Mouse (Mus musculus) heart, adult 2 months (tissue): ENCODE data around the gene Man1c1. TPM values are rescaled to one million over a fixed set of nuclear protein-coding genes. Genes with fewer than 3 reads are reported as not detected.

Experiments
- DNase-seq, 2 experiments: peaks; one replicate each; pipeline ENCODE4 v3.0.0; 2021
- H3K27ac ChIP-seq: fragments of 200-600 bp; 2 replicates; pipeline ENCODE4 v1.8.1; 2022
- H3K27me3 ChIP-seq: fragments of 200-500 bp; 2 replicates; pipeline ENCODE4 v1.6.1; 2012; ENCODE audit warnings: mild to moderate bottlenecking, low read length, inconsistent platforms, mixed read lengths; ENCODE audit not compliant: control insufficient read depth, insufficient read depth
- H3K36me3 ChIP-seq: fragments of 200-500 bp; 2 replicates; pipeline ENCODE4 v1.6.1; 2012; ENCODE audit warnings: low read length, inconsistent platforms; ENCODE audit not compliant: control insufficient read depth, insufficient read depth
- H3K4me1 ChIP-seq: fragments of 200-500 bp; 2 replicates; pipeline ENCODE4 v1.6.1; 2011; ENCODE audit warnings: low read length; ENCODE audit not compliant: control insufficient read depth, insufficient read depth
- H3K4me3 ChIP-seq: fragments of 200-600 bp; 2 replicates; pipeline ENCODE4 v1.8.1; 2022
- H3K79me2 ChIP-seq: fragments of 200-500 bp; replicated peaks from 2 replicates; pipeline ENCODE4 v1.6.1; 2012; ENCODE audit warnings: mild to moderate bottlenecking, inconsistent platforms, low read length, moderate library complexity, mixed read lengths; ENCODE audit not compliant: control insufficient read depth, insufficient read depth
- H3K9ac ChIP-seq: fragments of 200-500 bp; 2 replicates; pipeline ENCODE4 v1.6.1; 2012; ENCODE audit warnings: low read depth, mild to moderate bottlenecking, control low read depth, inconsistent platforms, low read length, mixed read lengths
- CTCF ChIP-seq: fragments of 200-600 bp; IDR thresholded peaks from 2 replicates; pipeline ENCODE4 v1.8.1; 2022; ENCODE audit warnings: antibody characterized with exemption, mild to moderate bottlenecking, moderate library complexity
- EP300 ChIP-seq: fragments of 200-500 bp; IDR thresholded peaks from 2 replicates; pipeline ENCODE4 v1.6.1; 2011; ENCODE audit warnings: low read depth, low read length, control low read depth; ENCODE audit not compliant: insufficient read depth
- POLR2A ChIP-seq: fragments of 200-500 bp; IDR thresholded peaks from 2 replicates; pipeline ENCODE4 v1.6.1; 2011; ENCODE audit warnings: mild to moderate bottlenecking, low read depth, low read length, control low read depth; ENCODE audit not compliant: insufficient read depth
- WGBS: fragments of 180-500 bp; shearing (Covaris S2); methylation state at CpG from one replicate; pipeline ENCODE4 v1.1.7; 2018; 5-methylcytosine and 5-hydroxymethylcytosine counted together
- intact Hi-C: fragments of 180-260 bp; cut with DNase I; formaldehyde crosslinking; loops from one replicate; pipeline ENCODE4 v1.15.1; 2025
- polyA plus RNA-seq: library from polyadenylated mRNA; depleted of rRNA; stranded (reverse); fragments of >200 nt; gene quantifications from 2 replicates; pipeline ENCODE4 v1.2.3, GENCODE M21; 2012
- total RNA-seq, 2 experiments: library from RNA; stranded (reverse); gene quantifications; 2 replicates each; pipeline ENCODE4 v1.2.3; 2021

Man1c1 gene
- total and polyA plus RNA-seq, 3 experiments = 14.1 to 28.4 (median 24.8) TPM

- intact Hi-C loops = no loop called here
- 73% methylated on average over 7 of the region's 7 CpGs for WGBS
- Histone ChIP-seq H3K27me3 (no peaks in the 10 kb centered on the region), H3K4me1 (peaks cover 2% of the 10 kb centered on the region; the same call in 1 of the 2 replicates), H3K9ac (no peak overlapping the region), H3K4me3 (no peak overlapping the region), H3K79me2 (no peaks in the 10 kb centered on the region), H3K27ac (no peak overlapping the region), H3K36me3 (no peaks in the 10 kb centered on the region)
- no peak for DNase-seq
- TF ChIP-seq CTCF (no peak), POLR2A (no peak), EP300 (no peak)
Measured at GRCm38 (mm10) chr4:134586126-134586525, 118.0 kb downstream of the Man1c1 start.

- Histone ChIP-seq H3K27me3 (no peaks in the 10 kb centered on the region), H3K27ac (no peak overlapping the region), H3K4me1 (peaks cover 1% of the 10 kb centered on the region; the same call in 1 of the 2 replicates), H3K9ac (no peak overlapping the region), H3K36me3 (no peaks in the 10 kb centered on the region), H3K4me3 (no peak overlapping the region), H3K79me2 (no peaks in the 10 kb centered on the region)
- intact Hi-C loops = loop anchor here (1.0 to 2.0 kb wide), 2 partner anchors 119 to 131 kb away; no protein-coding TSS in a partner anchor
- WGBS = 44% methylated on average over 3 of the region's 3 CpGs
- TF ChIP-seq POLR2A (no peak), CTCF (peak; percentile 75)
- peak; percentile 37 to 61 for DNase-seq
Measured at GRCm38 (mm10) chr4:134583513-134583912, 120.6 kb downstream of the Man1c1 start.

- Histone ChIP-seq H3K9ac (no peak overlapping the region), H3K4me3 (no peak overlapping the region), H3K4me1 (peaks cover 1% of the 10 kb centered on the region; the same call in 1 of the 2 replicates), H3K36me3 (no peaks in the 10 kb centered on the region), H3K27me3 (no peaks in the 10 kb centered on the region), H3K27ac (no peak overlapping the region), H3K79me2 (no peaks in the 10 kb centered on the region)
- DNase-seq = no peak
- intact Hi-C loops = no loop called here
- TF ChIP-seq CTCF (no peak), EP300 (no peak), POLR2A (no peak)
- WGBS = 76% methylated on average over 8 of the region's 8 CpGs
Measured at GRCm38 (mm10) chr4:134581365-134581764, 122.7 kb downstream of the Man1c1 start.

DNA sequence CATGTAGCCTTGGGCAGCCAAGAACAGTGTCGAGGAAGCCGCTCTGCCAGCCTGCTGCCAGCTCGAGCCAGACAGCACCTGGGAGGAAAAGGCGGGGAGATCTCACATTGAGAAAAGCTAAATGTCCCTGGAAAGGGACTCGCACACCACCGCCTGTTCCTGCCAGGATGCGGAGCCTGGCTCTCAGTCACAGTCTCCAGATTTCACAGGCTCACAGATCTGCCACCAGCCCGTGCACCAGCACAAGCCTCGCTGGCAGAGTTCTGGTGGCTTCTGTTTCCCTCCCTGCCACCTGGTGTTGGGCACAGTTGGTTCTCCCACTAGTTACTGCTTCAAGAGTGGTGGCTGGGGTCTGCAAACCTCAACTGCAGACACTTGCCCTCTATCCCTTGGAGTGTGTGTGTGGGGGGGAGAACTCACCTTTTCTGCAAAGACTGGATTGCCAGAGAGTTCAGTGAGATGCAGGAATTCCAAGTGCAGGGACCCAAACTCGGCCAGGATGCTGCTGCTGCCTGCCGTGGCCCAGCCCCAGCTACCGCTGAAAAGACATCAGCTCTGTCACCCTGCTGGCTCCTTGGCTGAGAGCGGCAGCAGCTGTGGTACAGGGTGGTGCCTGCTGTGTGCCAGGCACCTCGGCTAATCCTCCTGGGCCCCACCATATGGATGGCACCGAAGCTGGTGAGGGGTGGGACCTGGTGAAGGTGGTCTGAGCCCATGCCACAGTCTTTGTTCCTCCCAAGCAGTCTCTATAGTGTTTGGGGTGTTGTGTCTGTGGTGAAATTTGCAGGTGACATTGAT is 123.5 kb downstream of the Man1c1 start:
- WGBS = 74% methylated on average over 15 of the region's 15 CpGs
- no peak for DNase-seq
- Histone ChIP-seq H3K9ac (no peak overlapping the region), H3K36me3 (no peaks in the 10 kb centered on the region), H3K79me2 (no peaks in the 10 kb centered on the region), H3K4me3 (no peak overlapping the region), H3K27ac (no peak overlapping the region), H3K4me1 (peaks cover 1% of the 10 kb centered on the region; the same call in 1 of the 2 replicates), H3K27me3 (no peaks in the 10 kb centered on the region)
- TF ChIP-seq EP300 = no peak
- no peak for TF ChIP-seq CTCF
- no peak for TF ChIP-seq POLR2A
- intact Hi-C loops = no loop called here

GRCm38 (mm10) chr4:134579620-134580019 is 124.5 kb downstream of the Man1c1 start:
- WGBS = 27% methylated on average over 5 of the region's 5 CpGs
- H3K4me1 ChIP-seq = peaks cover 1% of the 10 kb centered on the region; the same call in 1 of the 2 replicates
- H3K79me2 ChIP-seq = no peaks in the 10 kb centered on the region
- no peaks in the 10 kb centered on the region for H3K36me3 ChIP-seq
- no peak for TF ChIP-seq CTCF
- TF ChIP-seq EP300 = no peak
- no peak for TF ChIP-seq POLR2A
- intact Hi-C loops = no loop called here
- DNase-seq = no peak
- no peak overlapping the region for H3K9ac ChIP-seq
- no peak overlapping the region for H3K4me3 ChIP-seq
- H3K27me3 ChIP-seq = no peaks in the 10 kb centered on the region
- H3K27ac ChIP-seq = no peak overlapping the region; the same call in 1 of the 2 replicates

GRCm38 (mm10) chr4:134579212-134579611 is 124.9 kb downstream of the Man1c1 start:
- WGBS = 21% methylated on average over 11 of the region's 11 CpGs
- Histone ChIP-seq H3K4me1 (peaks cover 1% of the 10 kb centered on the region; the same call in 1 of the 2 replicates), H3K79me2 (no peaks in the 10 kb centered on the region), H3K36me3 (no peaks in the 10 kb centered on the region), H3K4me3 (no peak overlapping the region), H3K9ac (no peak overlapping the region), H3K27me3 (no peaks in the 10 kb centered on the region), H3K27ac (no peak overlapping the region; the same call in 1 of the 2 replicates)
- TF ChIP-seq POLR2A (no peak), CTCF (peak; percentile 62), EP300 (0 out of 2 replicates have a peak, but pooled peaks have one; percentile 54)
- intact Hi-C loops = no loop called here
- peak in 1 of 2 experiments; percentile 46 for DNase-seq
